Mouse (Mus musculus) gastrocnemius, adult 2 months (tissue): ENCODE data around the gene Etv2. TPM values are rescaled to one million over a fixed set of nuclear protein-coding genes. Genes with fewer than 3 reads are reported as not detected.
A peak's percentile ranks its signal among the peaks of the same experiment; 100 is the strongest.

Source experiments
- DNase-seq: peaks from one replicate; pipeline ENCODE4 v3.0.0; 2022
- H3K27ac ChIP-seq: fragments of 200-600 bp; 2 replicates; pipeline ENCODE4 v1.8.1; 2022; ENCODE audit warnings: mild to moderate bottlenecking
- H3K4me3 ChIP-seq: fragments of 200-600 bp; 2 replicates; pipeline ENCODE4 v1.8.1; 2022; ENCODE audit warnings: mild to moderate bottlenecking, moderate library complexity
- CTCF ChIP-seq: fragments of 200-600 bp; IDR thresholded peaks from 2 replicates; pipeline ENCODE4 v1.8.1; 2022; ENCODE audit warnings: antibody characterized with exemption, mild to moderate bottlenecking, moderate library complexity
- intact Hi-C: fragments of 180-260 bp; cut with DNase I; formaldehyde crosslinking; loops from one replicate; pipeline ENCODE4 v1.15.1; 2025
- total RNA-seq, 2 experiments: library from RNA; stranded (reverse); gene quantifications; 2 replicates each; pipeline ENCODE4 v1.2.3; 2021

Etv2 gene
- total RNA-seq, 2 experiments from 2014 or later = not detected

DNA sequence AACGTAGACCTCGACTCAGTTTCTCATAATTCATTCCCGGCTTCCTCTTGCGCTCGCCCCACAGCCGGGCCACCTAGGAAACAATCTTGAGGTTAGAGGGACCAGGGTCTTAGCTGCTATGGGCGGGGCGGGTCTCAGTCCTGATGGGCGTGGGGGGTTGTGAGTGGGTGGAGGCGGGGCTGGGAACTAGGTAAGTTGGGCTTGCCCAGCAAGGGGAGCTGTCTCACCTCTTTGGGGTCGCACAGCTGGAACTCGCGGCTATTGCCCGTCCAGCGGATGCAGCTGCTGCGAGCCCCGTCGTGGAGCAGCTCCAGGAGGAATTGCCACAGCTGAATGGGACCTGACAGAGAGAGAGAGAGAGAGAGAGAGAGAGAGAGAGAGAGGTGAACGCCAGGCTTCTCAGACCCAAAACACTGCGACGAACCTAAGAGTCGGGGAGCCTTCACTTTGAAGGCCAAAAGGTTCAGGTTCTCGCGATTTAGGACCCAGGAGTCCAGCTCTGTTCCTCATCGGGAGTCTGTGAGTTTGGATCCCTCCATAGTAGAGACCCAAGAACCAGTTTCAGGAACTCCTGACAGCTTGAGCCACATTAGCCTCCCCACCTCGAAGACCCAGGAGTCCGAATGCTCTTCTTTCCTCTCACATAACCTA, 1.8 kb downstream of the Etv2 start:
- Histone ChIP-seq H3K4me3 (no peak overlapping the region), H3K27ac (no peak overlapping the region)
- intact Hi-C loops = no loop called here
- TF ChIP-seq CTCF = no peak
- no peak for DNase-seq

DNA sequence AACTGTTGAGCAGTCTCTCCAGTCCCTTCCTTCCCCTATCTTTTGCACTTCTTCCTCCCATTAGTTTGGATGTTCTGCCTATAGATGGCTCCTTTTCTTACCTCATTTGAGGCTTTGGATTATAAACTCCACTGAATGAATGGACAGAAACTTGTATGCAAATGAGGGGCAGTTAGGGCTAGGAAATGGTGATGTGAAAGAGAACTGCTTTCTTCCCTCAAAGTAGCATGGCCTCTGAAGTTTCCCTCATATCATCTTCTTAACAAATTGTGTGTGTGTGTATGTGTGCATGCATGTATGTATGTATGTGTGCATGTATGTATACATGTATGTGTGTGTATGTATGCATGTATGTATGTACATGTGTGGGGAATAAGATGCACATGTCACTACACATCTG, 6.6 kb downstream of the Etv2 start:
- intact Hi-C loops = loop anchor here (10.0 kb wide), 1 partner anchor 326 kb away; the partner anchor contains the start of gene Usf2
- DNase-seq = no peak
- H3K4me3 ChIP-seq = no peak overlapping the region
- H3K27ac ChIP-seq = no peak overlapping the region
- TF ChIP-seq CTCF = no peak

DNA sequence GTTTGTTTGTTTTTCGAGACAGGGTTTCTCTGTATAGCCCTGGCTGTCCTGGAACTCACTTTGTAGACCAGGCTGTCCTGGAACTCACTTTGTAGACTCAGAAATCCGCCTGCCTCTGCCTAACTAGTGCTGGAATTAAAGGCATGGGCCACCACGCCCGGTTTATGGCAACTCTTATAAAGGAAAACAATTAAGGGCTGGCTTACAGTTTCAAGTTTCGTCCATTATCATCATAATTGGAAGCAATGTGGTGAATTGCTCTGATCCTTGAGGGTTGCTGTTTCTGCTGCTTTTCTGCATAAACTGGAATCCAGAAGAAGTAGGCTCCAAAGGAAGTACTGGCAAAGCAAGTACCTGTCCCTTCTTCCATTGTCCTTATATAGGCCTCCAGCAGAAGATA, 9.0 kb downstream of the Etv2 start:
- Histone ChIP-seq H3K4me3 (no peak overlapping the region; the same call in 1 of the 2 replicates), H3K27ac (peak overlapping the region; percentile 92)
- intact Hi-C loops = loop anchor here (10.0 kb wide), 1 partner anchor 328 kb away; the partner anchor contains the start of gene Usf2
- no peak for TF ChIP-seq CTCF
- DNase-seq = no peak

DNA sequence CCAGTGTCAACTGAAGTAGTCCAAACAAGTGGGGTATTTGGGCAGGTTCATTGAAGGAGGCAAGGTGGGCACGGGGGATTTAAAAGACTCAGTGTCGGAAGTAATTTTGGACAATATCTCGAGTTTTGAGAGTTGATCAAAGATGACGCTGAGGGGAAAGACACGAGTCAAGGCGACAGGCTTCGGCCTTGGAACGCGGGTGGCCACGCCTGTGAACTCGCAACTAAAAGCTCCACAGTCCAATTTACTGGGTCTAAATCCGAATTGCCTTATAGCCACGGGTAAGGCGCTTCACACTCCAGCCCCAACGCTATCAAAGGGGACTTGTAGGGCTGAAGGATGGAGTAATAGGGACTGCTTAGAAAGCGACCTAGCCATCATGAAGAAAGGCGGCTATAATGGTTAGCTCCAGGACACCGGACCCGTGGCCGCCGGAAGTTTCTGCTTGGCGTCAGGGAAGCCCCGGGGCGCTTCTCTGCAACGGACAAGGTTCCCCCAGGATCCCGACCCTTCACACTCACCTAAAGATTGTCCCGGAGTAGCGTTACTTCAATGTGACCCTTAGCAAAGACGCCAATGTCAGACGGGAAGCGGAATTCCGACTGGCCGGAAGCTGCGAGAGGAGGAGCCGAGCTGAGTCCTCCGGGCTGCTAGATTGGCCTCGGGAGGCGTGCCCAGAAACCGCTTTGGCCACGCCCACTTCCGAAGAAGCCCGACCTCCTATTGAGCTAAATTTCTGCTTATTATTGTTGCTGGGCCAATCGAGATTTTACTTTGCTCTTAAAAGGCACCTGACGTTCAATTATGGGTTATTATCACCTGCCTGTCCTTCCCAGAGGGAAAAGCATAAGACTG, 9.9 kb downstream of the Etv2 start, which contains the start of gene Cox6b1:
Gene Cox6b1, minus strand, starts transcription at position 622 of the 855 bp plus-strand sequence.
- intact Hi-C loops = loop anchor here (10.0 kb wide), 1 partner anchor 329 kb away; the partner anchor contains the start of gene Usf2
- DNase-seq = peak; percentile 92
- no peak for TF ChIP-seq CTCF
- Histone ChIP-seq H3K27ac (peak within 1 kb of the TSS; percentile 92), H3K4me3 (peak within 1 kb of the TSS; percentile 89)

DNA sequence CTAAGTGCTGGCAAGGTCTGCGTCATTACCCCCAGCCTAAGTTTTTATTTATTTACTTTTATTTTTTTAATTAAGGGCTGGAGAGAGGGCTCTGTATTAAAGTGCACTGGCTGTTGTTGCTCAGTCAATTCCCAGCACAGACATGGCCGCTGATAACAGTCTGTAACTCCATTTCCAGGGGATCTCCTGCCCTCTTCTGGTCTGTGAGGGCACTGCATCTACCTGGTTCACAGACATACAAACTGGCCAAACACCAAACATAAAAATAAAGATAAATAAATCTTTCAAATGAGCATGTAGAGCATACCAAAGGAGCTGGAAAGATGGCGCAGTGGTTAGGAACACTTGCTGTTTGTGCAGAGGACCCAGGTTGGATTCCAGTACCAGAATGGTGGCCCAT, 16.4 kb downstream of the Etv2 start:
- Histone ChIP-seq H3K4me3 (no peak overlapping the region), H3K27ac (no peak overlapping the region)
- DNase-seq = peak; percentile 34
- intact Hi-C loops = no loop called here
- peak; percentile 68 for TF ChIP-seq CTCF

DNA sequence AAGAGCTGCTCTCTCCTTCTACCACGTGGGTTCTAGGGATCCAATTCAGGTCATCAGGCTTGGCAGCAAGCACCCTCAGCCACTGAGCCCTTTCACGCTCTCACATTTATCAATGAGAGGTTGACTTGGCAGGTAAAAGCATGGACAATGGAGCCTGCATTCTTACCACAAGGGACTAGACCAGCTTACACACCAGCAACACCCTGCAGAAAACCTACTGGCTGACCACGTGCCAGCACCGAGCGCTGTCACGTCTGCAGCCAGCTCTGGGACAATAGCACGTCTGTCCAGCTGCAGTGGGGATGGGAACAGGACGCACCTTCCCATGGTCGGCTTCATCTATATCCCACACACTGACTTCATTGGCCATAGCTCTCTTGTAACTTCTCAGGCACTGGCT, 17.0 kb downstream of the Etv2 start:
- DNase-seq = no peak
- Histone ChIP-seq H3K27ac (no peak overlapping the region), H3K4me3 (no peak overlapping the region)
- TF ChIP-seq CTCF = no peak
- intact Hi-C loops = no loop called here

DNA sequence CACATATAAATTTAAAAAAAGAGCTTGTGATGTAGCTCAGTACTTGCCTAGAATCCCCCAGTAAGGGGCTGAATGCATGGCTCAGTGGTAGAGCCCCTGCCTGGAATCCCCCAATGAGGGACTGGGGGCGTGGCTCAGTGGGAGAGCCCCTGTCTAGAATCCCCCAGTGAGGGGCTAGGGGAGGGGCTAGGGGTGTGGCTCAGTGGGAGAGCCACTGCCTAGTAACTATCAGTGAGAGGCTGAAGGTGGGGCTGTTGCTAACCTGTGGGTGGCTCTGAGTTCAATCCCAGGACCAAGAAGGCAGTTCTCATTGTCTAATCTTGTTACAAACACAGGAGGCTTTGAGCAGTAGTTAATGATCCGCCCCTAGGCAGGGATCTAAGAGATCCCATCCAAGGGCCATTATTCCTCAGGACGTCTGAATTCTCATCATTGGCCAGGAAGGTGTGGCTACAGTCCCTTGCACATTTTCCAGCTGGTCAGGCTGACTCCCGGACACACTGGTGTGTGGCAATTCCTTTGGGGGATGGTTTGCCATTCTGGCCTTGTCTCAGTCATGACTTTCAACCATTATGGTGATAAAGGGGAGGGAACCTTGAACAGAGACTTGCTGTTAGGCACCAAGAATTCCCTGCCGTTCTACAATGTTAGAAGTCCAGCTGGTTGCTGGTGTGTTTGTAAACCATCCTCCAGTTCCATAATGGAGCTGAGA, 20.4 kb downstream of the Etv2 start:
- no peak overlapping the region for H3K4me3 ChIP-seq
- TF ChIP-seq CTCF = no peak
- intact Hi-C loops = no loop called here
- no peak overlapping the region for H3K27ac ChIP-seq
- no peak for DNase-seq

DNA sequence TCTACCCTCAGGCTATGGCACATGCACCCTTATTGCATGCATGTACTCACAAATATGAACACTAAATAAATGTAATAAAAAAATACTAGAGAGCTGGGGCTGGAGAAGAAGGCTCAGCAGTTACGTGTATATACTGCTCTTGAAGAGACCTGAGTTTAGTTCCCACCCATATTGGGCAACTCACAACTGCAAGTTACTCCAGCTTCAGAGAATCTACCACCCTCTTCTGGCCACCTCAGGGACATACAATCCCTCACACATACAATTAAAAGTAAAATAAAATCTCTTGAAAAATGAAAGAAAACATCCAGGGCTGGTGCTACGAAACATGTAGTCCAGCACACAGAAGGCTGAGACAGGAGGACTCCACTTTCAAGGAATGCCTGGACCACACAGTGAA, 21.2 kb downstream of the Etv2 start:
- H3K27ac ChIP-seq = no peak overlapping the region
- DNase-seq = no peak
- TF ChIP-seq CTCF = peak; percentile 24; the same call in 1 of the 2 replicates
- no peak overlapping the region for H3K4me3 ChIP-seq
- intact Hi-C loops = no loop called here

DNA sequence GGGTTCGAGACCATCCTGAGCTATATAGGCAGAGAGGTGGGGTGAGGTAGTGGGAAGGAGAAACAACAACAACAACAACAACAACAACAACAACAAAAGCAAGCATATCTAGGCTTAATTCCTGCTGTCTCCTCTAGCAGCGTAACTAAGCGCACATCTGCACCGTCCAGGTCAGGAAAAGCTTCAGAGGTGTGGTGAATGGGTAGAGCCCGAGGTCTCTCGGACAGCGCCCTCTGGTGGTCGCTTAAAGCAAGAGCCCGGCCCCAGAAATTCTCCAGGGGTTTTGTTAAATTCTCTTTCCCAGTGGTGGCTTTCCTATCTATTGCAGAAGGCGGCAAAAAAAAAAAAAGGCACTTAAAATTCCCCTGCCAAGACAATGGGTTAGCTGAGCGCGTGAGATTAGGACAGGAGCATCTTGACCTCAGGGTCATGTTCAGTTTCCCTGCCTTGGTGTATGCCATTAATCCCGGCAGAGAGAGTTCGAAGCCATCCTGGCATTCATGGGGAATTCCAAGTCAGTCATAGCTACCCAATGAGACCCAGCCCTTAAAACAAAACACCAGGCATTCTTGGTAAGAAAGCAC, 22.0 kb downstream of the Etv2 start:
- intact Hi-C loops = loop anchor here (1.0 kb wide), 1 partner anchor 24 kb away; no protein-coding TSS in a partner anchor
- peak; percentile 85 for TF ChIP-seq CTCF
- H3K4me3 ChIP-seq = no peak overlapping the region
- H3K27ac ChIP-seq = no peak overlapping the region
- peak; percentile 64 for DNase-seq

DNA sequence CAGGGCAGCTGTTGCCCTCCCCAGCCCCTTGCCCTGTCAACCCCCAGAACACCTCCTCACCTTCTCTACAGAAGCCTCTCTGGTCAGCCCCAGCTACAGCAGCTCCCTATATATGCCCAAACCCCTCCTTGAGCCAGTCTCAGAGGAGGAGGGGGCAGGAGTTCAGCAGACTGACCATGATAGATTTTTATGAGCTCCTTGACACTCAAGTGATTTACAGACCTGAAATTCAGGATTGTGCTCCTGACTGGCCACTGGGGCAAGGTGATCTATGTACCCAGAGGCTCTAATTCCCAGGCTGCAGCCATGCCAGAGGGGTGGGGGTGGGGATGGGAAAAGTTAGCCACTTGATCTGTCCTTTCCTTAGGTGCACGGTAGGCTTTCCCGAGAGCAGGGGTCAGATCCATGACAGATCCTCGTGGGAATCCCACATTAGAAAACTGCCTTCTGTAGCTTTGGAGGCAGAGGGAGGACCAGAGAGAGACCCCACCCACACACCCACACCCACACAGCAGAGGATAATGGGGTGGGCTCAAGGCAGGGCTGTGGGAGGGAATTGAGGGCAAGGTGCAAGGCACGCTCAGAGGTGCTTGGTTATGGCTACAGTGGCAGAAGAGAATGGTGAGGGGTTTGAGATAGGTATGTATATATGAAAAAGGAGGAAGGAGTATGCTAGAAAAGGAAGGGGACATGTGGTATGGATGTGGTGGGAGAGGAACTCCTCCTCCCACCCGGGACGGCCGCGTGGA, 22.8 kb downstream of the Etv2 start, which contains the start of gene Upk1a:
Gene Upk1a, minus strand, starts transcription at position 194 of the 749 bp plus-strand sequence.
- intact Hi-C loops = loop anchor here (1.0 kb wide), 1 partner anchor 24 kb away; no protein-coding TSS in a partner anchor
- Histone ChIP-seq H3K27ac (no peak within 1 kb of the TSS), H3K4me3 (no peak within 1 kb of the TSS)
- no peak for TF ChIP-seq CTCF
- no peak for DNase-seq

DNA sequence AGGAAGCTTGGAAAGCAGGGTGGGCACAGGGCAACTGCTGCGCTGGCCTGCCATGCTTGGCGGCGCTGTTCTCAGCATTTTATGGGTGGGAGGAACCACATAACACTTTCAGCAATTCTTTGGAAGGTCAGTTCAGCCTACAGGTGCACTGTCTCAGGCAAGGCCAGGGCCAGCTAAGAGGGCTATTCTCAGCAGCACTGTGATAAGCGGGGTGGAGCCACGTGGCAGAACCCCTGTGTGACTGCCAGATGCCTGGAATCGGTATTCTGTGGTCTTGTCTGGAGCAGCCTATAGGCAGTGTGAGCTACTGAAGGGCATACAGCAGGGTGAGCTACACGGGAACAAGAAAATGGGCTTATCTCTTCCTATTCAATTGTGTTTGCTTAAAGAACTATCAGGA, 25.6 kb downstream of the Etv2 start:
- no peak for DNase-seq
- intact Hi-C loops = no loop called here
- Histone ChIP-seq H3K4me3 (no peak overlapping the region), H3K27ac (no peak overlapping the region)
- no peak for TF ChIP-seq CTCF
